Mouse (Mus musculus) liver, adult 2 months (tissue): ENCODE measurements at regions not wholly inside any gene's neighbourhood (a gene's known extent, or its start where the extent isn't known, plus 50 kb on each side); places are given as distances from the start of the nearest gene placed in this dataset.

Source experiments
- CTCF ChIP-seq: fragments of 200-500 bp; IDR thresholded peaks from 2 replicates; pipeline ENCODE4 v1.5.1; 2011; ENCODE audit warnings: low read depth, low read length, control low read depth
- POLR2A ChIP-seq: fragments of 200-500 bp; IDR thresholded peaks from 2 replicates; pipeline ENCODE4 v1.6.1; 2011; ENCODE audit warnings: low read length, control low read depth; ENCODE audit not compliant: insufficient read depth; ENCODE audit errors: extremely low read depth

DNA sequence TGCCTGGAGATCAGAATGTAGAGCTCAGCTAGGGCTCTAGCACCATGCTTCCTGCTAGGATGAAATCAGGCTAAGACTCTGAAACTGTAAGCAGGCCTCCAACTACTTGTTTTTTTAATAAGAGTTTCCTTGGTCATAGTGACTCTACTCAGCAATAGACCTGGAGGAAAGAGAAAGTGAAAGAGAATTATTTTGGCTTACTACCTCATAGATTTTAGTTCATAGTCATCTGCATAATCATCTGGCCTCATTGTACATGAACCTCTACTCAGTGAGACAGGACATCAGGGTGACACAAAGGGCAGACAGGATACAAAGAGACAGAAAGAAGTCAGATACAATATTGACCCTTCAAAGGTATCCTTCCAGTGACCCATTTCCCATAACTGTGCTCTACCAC lies 156.3 kb upstream of the Klf6 start:
- no peak for TF ChIP-seq POLR2A
- TF ChIP-seq CTCF = no peak
